Mouse (Mus musculus): ENCODE results near the gene Ccdc146. TPM values are rescaled to one million over a fixed set of nuclear protein-coding genes. Genes with fewer than 3 reads are reported as not detected.
A peak's percentile ranks its signal among the peaks of the same experiment; 100 is the strongest.

The Ccdc146 gene
- polyA plus RNA-seq, 1 experiment from 2014 or later, result not detected

DNA sequence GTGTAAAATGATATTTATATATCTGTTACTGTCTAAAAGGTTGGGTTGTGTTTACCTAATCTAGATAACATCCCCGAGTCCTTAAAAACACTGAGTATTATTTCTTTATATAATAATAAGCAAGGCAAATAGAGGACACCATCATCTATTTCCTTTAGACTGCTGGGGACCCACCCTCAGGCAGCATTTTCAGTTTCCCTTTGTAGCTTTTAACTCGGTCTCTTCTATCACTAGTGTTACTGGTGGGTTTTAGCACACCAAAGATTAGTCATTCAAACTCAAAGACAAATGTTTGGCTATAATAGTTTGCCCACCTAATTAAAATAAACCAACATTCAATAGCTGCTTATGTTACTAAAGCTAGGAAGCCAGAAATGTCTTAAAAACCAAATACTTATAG is 46.1 kb downstream of the Ccdc146 start:
- H3K27ac ChIP-seq (ENCODE audit: low read depth, low read length), result no peak overlapping the region
- 81% methylated on average over 2 of the region's 2 CpGs for WGBS
- H3K4me1 ChIP-seq (ENCODE audit: control insufficient read depth, insufficient read depth, low read length), result no peaks in the 10 kb centered on the region
- H3K4me2 ChIP-seq, result no peak overlapping the region
- no peaks in the 10 kb centered on the region for H3K27me3 ChIP-seq (ENCODE audit: control insufficient read depth, insufficient read depth, low read length)
- H3K4me3 ChIP-seq (ENCODE audit: low read depth, low read length), result no peak overlapping the region
- no peaks in the 10 kb centered on the region for H3K36me3 ChIP-seq (ENCODE audit: control insufficient read depth, insufficient read depth, low read length)
- ATAC-seq (ENCODE audit: low FRiP score) (no peak), DNase-seq (ENCODE audit: low spot score, missing footprints) (no peak)
- H3K9ac ChIP-seq (ENCODE audit: low read length), result no peak overlapping the region
- no peaks in the 10 kb centered on the region for H3K9me3 ChIP-seq (ENCODE audit: control insufficient read depth, low read length)

DNA sequence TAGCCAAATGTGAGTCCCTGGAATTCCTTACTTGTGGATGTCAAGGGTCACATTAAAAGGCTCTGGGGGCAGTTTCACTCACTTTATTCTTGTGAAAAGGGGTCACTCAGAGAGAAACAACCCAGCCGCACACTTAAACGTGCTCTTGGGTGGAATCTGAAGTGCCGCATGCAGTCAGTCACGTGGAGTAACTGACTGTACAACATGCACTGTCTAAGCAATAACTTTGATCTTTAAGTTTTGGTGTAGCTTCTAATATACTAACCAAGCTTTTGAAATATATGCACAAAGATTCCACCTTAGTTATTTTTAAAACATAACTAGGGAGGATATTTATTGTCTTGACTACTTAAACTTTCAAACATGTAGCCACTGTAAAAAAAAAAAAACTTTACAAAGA is 47.5 kb downstream of the Ccdc146 start:
- 83% methylated on average over 4 of the region's 4 CpGs for WGBS
- Histone ChIP-seq H3K27me3 (ENCODE audit: control insufficient read depth, insufficient read depth, low read length) (no peaks in the 10 kb centered on the region), H3K4me2 (no peak overlapping the region), H3K9ac (ENCODE audit: low read length) (no peak overlapping the region), H3K27ac (ENCODE audit: low read depth, low read length) (no peak overlapping the region), H3K4me1 (ENCODE audit: control insufficient read depth, insufficient read depth, low read length) (peaks cover 3% of the 10 kb centered on the region; the same call in 1 of the 2 replicates), H3K36me3 (ENCODE audit: control insufficient read depth, insufficient read depth, low read length) (no peaks in the 10 kb centered on the region), H3K4me3 (ENCODE audit: low read depth, low read length) (no peak overlapping the region), H3K9me3 (ENCODE audit: control insufficient read depth, low read length) (no peaks in the 10 kb centered on the region)
- no peak for DNase-seq (ENCODE audit: low spot score, missing footprints)
- no peak for ATAC-seq (ENCODE audit: low FRiP score)

DNA sequence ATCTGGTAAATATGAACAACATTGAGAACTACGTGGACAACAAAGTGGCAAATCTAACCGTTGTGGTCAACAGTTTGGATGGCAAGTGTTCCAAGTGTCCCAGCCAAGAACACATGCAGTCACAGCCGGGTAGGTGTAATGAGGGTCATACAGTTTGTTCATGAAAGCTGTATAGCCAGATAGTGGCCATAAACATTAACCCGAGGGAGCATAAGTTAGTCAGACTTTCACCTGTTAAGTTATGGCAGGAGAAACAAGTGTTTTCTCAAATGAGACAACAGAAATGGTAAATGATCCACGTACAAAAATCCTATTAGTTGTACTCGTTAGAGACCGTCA is 51.3 kb downstream of the Ccdc146 start:
- 73% methylated on average over 7 of the region's 7 CpGs for WGBS
- ATAC-seq (ENCODE audit: low FRiP score) (no peak), DNase-seq (ENCODE audit: low spot score, missing footprints) (no peak)
- H3K9me3 ChIP-seq (ENCODE audit: control insufficient read depth, low read length), result no peaks in the 10 kb centered on the region
- H3K4me1 ChIP-seq (ENCODE audit: control insufficient read depth, insufficient read depth, low read length), result peaks cover 5% of the 10 kb centered on the region; the same call in 1 of the 2 replicates
- H3K4me3 ChIP-seq (ENCODE audit: low read depth, low read length), result peak overlapping the region; percentile 46
- H3K9ac ChIP-seq (ENCODE audit: low read length), result no peak overlapping the region; the same call in 1 of the 2 replicates
- H3K27me3 ChIP-seq (ENCODE audit: control insufficient read depth, insufficient read depth, low read length), result no peaks in the 10 kb centered on the region
- H3K4me2 ChIP-seq, result peak overlapping the region; percentile 77
- H3K27ac ChIP-seq (ENCODE audit: low read depth, low read length), result no peak overlapping the region
- H3K36me3 ChIP-seq (ENCODE audit: control insufficient read depth, insufficient read depth, low read length), result no peaks in the 10 kb centered on the region

DNA sequence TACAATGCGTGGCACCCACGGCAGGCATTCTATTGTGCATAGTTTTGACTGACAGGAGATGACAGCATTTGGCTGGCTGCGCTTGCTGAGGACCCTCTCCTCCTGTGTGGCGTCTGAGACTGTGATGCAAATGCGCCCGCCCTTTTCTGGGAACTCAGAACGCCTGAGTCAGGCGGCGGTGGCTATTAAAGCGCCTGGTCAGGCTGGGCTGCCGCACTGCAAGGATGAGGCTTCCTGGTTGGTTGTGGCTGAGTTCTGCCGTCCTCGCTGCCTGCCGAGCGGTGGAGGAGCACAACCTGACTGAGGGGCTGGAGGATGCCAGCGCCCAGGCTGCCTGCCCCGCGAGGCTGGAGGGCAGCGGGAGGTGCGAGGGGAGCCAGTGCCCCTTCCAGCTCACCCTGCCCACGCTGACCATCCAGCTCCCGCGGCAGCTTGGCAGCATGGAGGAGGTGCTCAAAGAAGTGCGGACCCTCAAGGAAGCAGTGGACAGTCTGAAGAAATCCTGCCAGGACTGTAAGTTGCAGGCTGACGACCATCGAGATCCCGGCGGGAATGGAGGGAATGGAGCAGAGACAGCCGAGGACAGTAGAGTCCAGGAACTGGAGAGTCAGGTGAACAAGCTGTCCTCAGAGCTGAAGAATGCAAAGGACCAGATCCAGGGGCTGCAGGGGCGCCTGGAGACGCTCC is 51.8 kb downstream of the Ccdc146 start, which contains the start of gene Fgl2:
TSS of gene Fgl2 (plus strand) at position 150 of the 687 bp plus-strand sequence.
- Histone ChIP-seq H3K27ac (ENCODE audit: low read depth, low read length) (no peak within 1 kb of the TSS), H3K36me3 (ENCODE audit: control insufficient read depth, insufficient read depth, low read length) (no peaks in the 10 kb centered on the region), H3K4me2 (peak within 1 kb of the TSS; percentile 77), H3K27me3 (ENCODE audit: control insufficient read depth, insufficient read depth, low read length) (no peaks in the 10 kb centered on the region), H3K9me3 (ENCODE audit: control insufficient read depth, low read length) (no peaks in the 10 kb centered on the region), H3K9ac (ENCODE audit: low read length) (peak within 1 kb of the TSS; percentile 75), H3K4me1 (ENCODE audit: control insufficient read depth, insufficient read depth, low read length) (peaks cover 5% of the 10 kb centered on the region; the same call in 1 of the 2 replicates), H3K4me3 (ENCODE audit: low read depth, low read length) (peak within 1 kb of the TSS; percentile 46)
- WGBS, result 6% methylated on average over 31 of the region's 31 CpGs
- ATAC-seq (ENCODE audit: low FRiP score) (peak; percentile 96), DNase-seq (ENCODE audit: low spot score, missing footprints) (peak; percentile 95)

DNA sequence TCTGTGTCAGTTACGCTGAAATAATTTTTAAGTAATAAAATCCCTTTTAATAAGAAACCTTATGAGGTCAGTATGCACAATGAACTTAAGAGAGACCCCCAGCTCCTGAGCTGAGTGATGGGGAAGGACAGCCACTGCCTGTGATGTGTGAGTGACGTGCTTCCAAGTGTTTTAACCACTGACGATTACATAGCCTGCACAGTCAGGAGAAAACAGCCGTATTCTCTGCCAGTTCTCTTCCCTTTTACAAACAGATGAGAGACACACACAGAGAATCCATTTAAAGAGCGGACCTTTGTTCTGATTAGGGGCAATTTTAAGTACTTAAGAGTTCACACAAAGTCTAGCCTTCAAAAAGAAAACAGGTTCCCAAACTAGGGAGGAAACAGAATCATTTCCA is 52.6 kb downstream of the Ccdc146 start:
- WGBS, result 43% methylated on average over 5 of the region's 5 CpGs
- peak; percentile 15; the same call in 1 of the 2 replicates for ATAC-seq (ENCODE audit: low FRiP score)
- Histone ChIP-seq H3K9me3 (ENCODE audit: control insufficient read depth, low read length) (no peaks in the 10 kb centered on the region), H3K4me3 (ENCODE audit: low read depth, low read length) (peak overlapping the region; percentile 46; the same call in 1 of the 2 replicates), H3K4me2 (peak overlapping the region; percentile 77), H3K27me3 (ENCODE audit: control insufficient read depth, insufficient read depth, low read length) (no peaks in the 10 kb centered on the region), H3K4me1 (ENCODE audit: control insufficient read depth, insufficient read depth, low read length) (peaks cover 5% of the 10 kb centered on the region; the same call in 1 of the 2 replicates), H3K36me3 (ENCODE audit: control insufficient read depth, insufficient read depth, low read length) (no peaks in the 10 kb centered on the region), H3K27ac (ENCODE audit: low read depth, low read length) (no peak overlapping the region), H3K9ac (ENCODE audit: low read length) (peak overlapping the region; percentile 75)
- DNase-seq (ENCODE audit: low spot score, missing footprints), result peak; percentile 85

DNA sequence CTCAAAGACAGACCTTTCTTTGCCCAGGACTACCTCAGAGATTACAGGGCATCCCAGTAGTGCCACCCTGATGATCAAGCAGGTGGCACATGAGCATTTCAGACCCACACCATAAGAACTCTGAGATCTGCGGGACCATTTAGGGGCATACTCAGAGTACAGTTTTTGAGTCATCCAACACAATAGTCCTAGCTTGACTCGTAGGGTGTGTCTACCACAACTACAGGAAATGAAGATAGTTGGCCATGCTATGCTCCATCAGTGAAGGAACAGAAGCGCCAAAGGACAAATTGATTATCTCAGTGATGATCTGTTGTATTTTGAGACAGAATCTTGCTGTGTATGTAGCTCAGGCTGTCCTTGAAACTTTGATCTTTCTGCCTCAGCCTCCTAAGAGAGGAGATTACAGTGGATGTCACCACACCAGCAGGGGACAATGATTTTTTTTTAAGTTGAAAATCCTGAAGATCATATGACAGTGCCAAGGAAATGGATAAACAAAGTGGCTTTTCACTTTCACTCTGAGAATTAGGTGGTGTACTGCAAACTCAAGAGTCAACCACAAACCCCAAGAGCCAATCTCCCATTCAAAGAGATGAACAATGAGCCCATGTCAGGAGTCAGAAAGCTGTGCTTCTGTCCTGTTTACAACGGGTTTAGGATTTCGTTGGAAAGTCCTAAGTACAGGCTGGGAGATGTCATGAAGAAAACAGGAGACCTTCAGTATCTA is 54.1 kb downstream of the Ccdc146 start:
- WGBS, result 89% methylated on average over 5 of the region's 5 CpGs
- H3K36me3 ChIP-seq (ENCODE audit: control insufficient read depth, insufficient read depth, low read length), result no peaks in the 10 kb centered on the region
- no peak overlapping the region for H3K27ac ChIP-seq (ENCODE audit: low read depth, low read length)
- DNase-seq (ENCODE audit: low spot score, missing footprints) (no peak), ATAC-seq (ENCODE audit: low FRiP score) (no peak)
- H3K27me3 ChIP-seq (ENCODE audit: control insufficient read depth, insufficient read depth, low read length), result no peaks in the 10 kb centered on the region
- H3K9ac ChIP-seq (ENCODE audit: low read length), result no peak overlapping the region
- H3K9me3 ChIP-seq (ENCODE audit: control insufficient read depth, low read length), result no peaks in the 10 kb centered on the region
- no peak overlapping the region for H3K4me2 ChIP-seq
- peaks cover 5% of the 10 kb centered on the region; the same call in 1 of the 2 replicates for H3K4me1 ChIP-seq (ENCODE audit: control insufficient read depth, insufficient read depth, low read length)
- H3K4me3 ChIP-seq (ENCODE audit: low read depth, low read length), result no peak overlapping the region

DNA sequence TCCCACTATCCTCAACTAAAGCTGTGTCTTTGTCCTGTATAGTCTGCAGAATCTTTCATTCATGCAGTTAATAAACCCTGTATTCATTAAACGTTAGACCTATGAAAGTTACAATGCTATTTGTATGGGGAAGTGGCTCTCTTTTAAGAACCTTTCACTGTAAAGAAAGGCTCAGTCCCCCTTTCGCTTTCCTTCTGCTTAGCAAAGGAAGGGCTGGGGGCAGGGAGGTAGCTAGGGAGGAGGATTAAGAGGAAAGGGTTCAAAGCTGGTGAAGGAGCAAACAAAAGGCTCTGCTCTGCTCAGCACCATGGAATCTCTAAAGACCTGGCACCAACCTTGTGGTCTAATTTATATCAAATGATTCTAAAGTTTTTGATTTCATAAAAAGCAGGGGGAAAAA is 57.0 kb downstream of the Ccdc146 start:
- H3K4me2 ChIP-seq, result no peak overlapping the region
- peaks cover 5% of the 10 kb centered on the region; the same call in 1 of the 2 replicates for H3K4me1 ChIP-seq (ENCODE audit: control insufficient read depth, insufficient read depth, low read length)
- H3K27me3 ChIP-seq (ENCODE audit: control insufficient read depth, insufficient read depth, low read length), result no peaks in the 10 kb centered on the region
- H3K36me3 ChIP-seq (ENCODE audit: control insufficient read depth, insufficient read depth, low read length), result no peaks in the 10 kb centered on the region
- H3K27ac ChIP-seq (ENCODE audit: low read depth, low read length), result no peak overlapping the region
- no peak overlapping the region for H3K9ac ChIP-seq (ENCODE audit: low read length)
- no peak overlapping the region for H3K4me3 ChIP-seq (ENCODE audit: low read depth, low read length)
- H3K9me3 ChIP-seq (ENCODE audit: control insufficient read depth, low read length), result no peaks in the 10 kb centered on the region
- no peak for DNase-seq (ENCODE audit: low spot score, missing footprints)
- 6% methylated on average over 2 of the region's 2 CpGs for WGBS
- no peak for ATAC-seq (ENCODE audit: low FRiP score)

DNA sequence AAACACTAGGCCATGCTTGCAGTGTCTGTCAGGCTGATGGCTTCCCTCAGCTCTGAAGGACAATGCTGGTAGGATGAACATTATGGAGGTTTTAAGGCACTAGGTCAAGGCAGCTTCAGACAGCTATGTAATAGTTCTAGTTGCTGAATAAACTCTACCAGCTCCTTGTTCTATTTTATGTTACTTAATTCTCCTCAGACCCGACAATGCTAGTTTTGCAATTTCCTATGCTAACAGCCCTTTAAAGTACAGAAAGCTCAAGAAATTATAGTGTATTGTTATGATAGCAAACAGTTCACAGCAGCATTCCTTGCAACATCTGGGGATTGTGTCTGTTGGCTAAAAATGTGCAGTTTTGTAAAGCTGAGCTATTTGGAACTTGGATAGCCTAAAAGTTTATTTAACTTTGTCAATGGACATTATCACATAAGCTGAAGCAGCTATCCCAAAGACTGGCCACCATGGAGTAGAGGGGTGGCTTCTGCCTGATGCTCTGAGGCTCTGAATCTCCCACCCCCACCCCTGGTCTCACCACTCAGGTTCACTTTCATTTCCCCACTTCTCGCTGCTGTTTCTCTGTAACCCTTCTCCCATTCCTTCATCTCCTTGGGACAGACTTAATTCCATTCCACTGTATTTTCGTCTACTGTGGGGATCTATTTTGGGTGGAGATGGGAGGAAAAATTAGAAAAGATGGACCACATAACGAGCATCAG is 58.0 kb downstream of the Ccdc146 start:
- H3K9me3 ChIP-seq (ENCODE audit: control insufficient read depth, low read length), result no peaks in the 10 kb centered on the region
- no peak overlapping the region for H3K27ac ChIP-seq (ENCODE audit: low read depth, low read length)
- H3K4me3 ChIP-seq (ENCODE audit: low read depth, low read length), result no peak overlapping the region
- H3K36me3 ChIP-seq (ENCODE audit: control insufficient read depth, insufficient read depth, low read length), result no peaks in the 10 kb centered on the region
- ATAC-seq (ENCODE audit: low FRiP score) (no peak), DNase-seq (ENCODE audit: low spot score, missing footprints) (no peak)
- no peak overlapping the region for H3K9ac ChIP-seq (ENCODE audit: low read length)
- WGBS, result 58% methylated on average over 4 of the region's 4 CpGs
- no peaks in the 10 kb centered on the region for H3K27me3 ChIP-seq (ENCODE audit: control insufficient read depth, insufficient read depth, low read length)
- no peaks in the 10 kb centered on the region for H3K4me1 ChIP-seq (ENCODE audit: control insufficient read depth, insufficient read depth, low read length)
- no peak overlapping the region for H3K4me2 ChIP-seq

DNA sequence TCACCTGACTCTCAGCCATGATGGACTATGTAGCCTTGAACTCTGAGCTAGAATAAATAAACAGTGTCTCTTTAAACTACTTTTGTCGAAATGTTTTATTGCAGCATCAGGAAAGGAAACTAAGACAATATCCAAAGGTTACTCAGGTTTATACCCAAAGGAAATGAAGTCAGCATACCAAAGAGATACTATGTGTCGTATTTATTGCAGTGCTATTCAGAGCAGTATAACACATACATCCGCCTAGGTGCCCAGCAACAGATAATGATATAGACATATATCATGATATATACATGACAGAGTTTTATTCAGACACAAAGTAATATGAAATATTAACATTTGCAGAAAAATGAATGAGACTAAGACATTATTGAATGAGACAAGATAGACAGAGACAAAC is 61.1 kb downstream of the Ccdc146 start:
- Histone ChIP-seq H3K4me1 (ENCODE audit: control insufficient read depth, insufficient read depth, low read length) (no peaks in the 10 kb centered on the region), H3K27ac (ENCODE audit: low read depth, low read length) (no peak overlapping the region), H3K27me3 (ENCODE audit: control insufficient read depth, insufficient read depth, low read length) (no peaks in the 10 kb centered on the region), H3K9ac (ENCODE audit: low read length) (no peak overlapping the region), H3K4me2 (no peak overlapping the region), H3K9me3 (ENCODE audit: control insufficient read depth, low read length) (no peaks in the 10 kb centered on the region), H3K4me3 (ENCODE audit: low read depth, low read length) (no peak overlapping the region), H3K36me3 (ENCODE audit: control insufficient read depth, insufficient read depth, low read length) (no peaks in the 10 kb centered on the region)
- DNase-seq (ENCODE audit: low spot score, missing footprints) (no peak), ATAC-seq (ENCODE audit: low FRiP score) (no peak)
- 85% methylated on average over 3 of the region's 3 CpGs for WGBS
